Mouse (Mus musculus) hindbrain, postnatal 0 days (tissue): Measurements from ENCODE around the gene Fgfr2. TPM values are rescaled to one million over a fixed set of nuclear protein-coding genes. Genes with fewer than 3 reads are reported as not detected.

Experiments
- ATAC-seq: fragments of 200-750 bp; cut with Nextera tagmentation; 2 replicates; pipeline ENCODE4 v1.8.0; 2017; ENCODE audit warnings: mild to moderate bottlenecking, moderate TSS enrichment, moderate library complexity
- DNase-seq: peaks from one replicate; pipeline ENCODE4 v3.0.0-alpha.2; 2015; ENCODE audit warnings: low spot score
- H3K27ac ChIP-seq: fragments of 300-500 bp; sonication (generic); 2 replicates; pipeline ENCODE4 v1.5.1; 2014; ENCODE audit warnings: mild to moderate bottlenecking
- H3K27me3 ChIP-seq: fragments of 300-500 bp; sonication (generic); 2 replicates; pipeline ENCODE4 v1.6.1; 2014; ENCODE audit warnings: low read length, mixed read lengths; ENCODE audit not compliant: insufficient read depth
- H3K36me3 ChIP-seq: fragments of 300-500 bp; sonication (generic); 2 replicates; pipeline ENCODE4 v1.6.1; 2014; ENCODE audit warnings: low read length, mixed read lengths; ENCODE audit not compliant: insufficient read depth
- H3K4me1 ChIP-seq: fragments of 300-500 bp; sonication (generic); 2 replicates; pipeline ENCODE4 v1.6.1; 2014; ENCODE audit warnings: antibody characterized with exemption, low read length, mixed read lengths; ENCODE audit not compliant: insufficient read depth
- H3K4me2 ChIP-seq: fragments of 300-500 bp; sonication (generic); 2 replicates; pipeline ENCODE4 v1.6.1; 2014; ENCODE audit warnings: low read depth, mild to moderate bottlenecking, low read length, moderate library complexity, mixed read lengths
- H3K4me3 ChIP-seq: fragments of 300-500 bp; sonication (generic); 2 replicates; pipeline ENCODE4 v1.5.1; 2014; ENCODE audit warnings: low read length
- H3K9ac ChIP-seq: fragments of 300-500 bp; sonication (generic); replicated peaks from 2 replicates; pipeline ENCODE4 v1.6.1; 2014; ENCODE audit warnings: mild to moderate bottlenecking, low read length, moderate library complexity, mixed read lengths
- H3K9me3 ChIP-seq: fragments of 300-500 bp; sonication (generic); 2 replicates; pipeline ENCODE4 v1.6.1; 2016; ENCODE audit warnings: low read length, mixed read lengths
- CTCF ChIP-seq: IDR thresholded peaks from 2 replicates; pipeline ENCODE4 v1.5.1; 2016; ENCODE audit warnings: antibody characterized with exemption, control low read depth, low read depth
- WGBS: fragments of 180-500 bp; shearing (Covaris S2); extraction: QIAGEN DNeasy Blood & Tissue Kit; methylation state at CpG from one replicate; pipeline ENCODE4 v1.1.7; 2014; 5-methylcytosine and 5-hydroxymethylcytosine counted together
- polyA plus RNA-seq: library from polyadenylated mRNA; unstranded; fragments of >200 nt; fragmentation: Nextera tagmentation; extraction: Ambion mirVana; gene quantifications from 2 replicates; pipeline ENCODE4 v1.2.1, GENCODE M21; 2015
- total RNA-seq: library from RNA; depleted of rRNA; stranded (reverse); fragments of >200 nt; gene quantifications from 2 replicates; pipeline ENCODE4 v1.2.3, GENCODE M21; 2014

The Fgfr2 gene
- total and polyA plus RNA-seq, 2 experiments from 2014 or later, result 17.3 to 49.0 TPM

DNA sequence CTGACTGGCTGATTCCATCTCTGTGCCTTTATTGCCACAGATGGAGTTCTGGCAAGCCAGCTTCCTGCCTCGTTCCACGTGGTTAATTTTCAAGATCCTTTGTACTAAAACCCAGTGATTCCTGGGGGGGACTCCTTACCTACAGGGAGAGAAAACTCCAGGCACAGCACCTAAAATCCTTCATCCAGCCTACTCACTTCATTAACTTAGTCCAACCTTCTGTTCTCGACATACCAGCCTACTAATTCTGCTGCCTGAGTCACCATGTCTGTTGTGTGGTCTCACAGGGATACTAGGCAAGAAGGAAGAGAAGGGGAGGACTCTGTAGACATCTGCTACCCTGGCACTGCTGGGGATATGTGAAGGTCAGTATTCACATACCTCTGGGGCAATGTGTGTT, 1048.6 kb downstream of the Fgfr2 start:
- Histone ChIP-seq H3K36me3 (no peaks in the 10 kb centered on the region), H3K27ac (no peak overlapping the region), H3K4me2 (no peak overlapping the region), H3K9me3 (no peaks in the 10 kb centered on the region), H3K9ac (no peak overlapping the region), H3K27me3 (no peaks in the 10 kb centered on the region), H3K4me1 (no peaks in the 10 kb centered on the region), H3K4me3 (no peak overlapping the region)
- ATAC-seq (no peak), DNase-seq (no peak)
- WGBS, result 54% methylated on average over 3 of the region's 3 CpGs
- TF ChIP-seq CTCF, result no peak

DNA sequence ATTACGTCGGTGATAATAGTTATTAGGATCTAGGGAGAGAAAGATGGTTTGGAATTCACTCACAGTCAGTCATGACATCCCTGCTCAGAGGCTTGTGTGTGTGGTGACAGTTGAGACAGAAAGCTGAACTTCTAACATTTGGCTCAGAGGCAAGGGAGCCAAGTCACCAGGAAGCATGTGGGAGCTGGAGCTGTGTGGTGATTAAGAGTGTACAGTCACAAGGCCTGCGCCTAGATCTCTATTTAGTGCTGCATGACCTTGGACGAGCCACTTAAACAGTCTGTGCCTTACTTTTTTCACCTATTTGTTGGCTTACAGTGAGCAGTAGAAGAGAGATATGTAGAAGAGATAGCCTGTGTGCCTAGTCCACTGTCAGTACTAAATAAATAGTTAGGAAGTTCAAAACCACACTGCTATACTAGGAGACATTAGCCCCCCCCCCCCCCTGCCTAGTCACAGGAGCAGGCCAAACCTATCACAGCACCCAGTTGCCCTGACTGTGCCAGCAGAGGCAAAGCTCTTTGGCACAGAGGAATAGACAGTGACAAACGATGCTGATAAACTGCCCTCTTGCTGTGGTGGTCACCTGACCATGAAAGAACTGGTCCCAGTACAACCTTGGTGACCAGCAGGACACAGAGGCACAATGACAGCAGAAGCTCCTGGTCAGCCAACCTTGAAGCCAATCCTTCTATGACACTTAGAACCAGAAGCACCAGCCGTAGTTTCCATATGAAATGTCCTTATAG, 1052.1 kb downstream of the Fgfr2 start:
- TF ChIP-seq CTCF, result no peak

DNA sequence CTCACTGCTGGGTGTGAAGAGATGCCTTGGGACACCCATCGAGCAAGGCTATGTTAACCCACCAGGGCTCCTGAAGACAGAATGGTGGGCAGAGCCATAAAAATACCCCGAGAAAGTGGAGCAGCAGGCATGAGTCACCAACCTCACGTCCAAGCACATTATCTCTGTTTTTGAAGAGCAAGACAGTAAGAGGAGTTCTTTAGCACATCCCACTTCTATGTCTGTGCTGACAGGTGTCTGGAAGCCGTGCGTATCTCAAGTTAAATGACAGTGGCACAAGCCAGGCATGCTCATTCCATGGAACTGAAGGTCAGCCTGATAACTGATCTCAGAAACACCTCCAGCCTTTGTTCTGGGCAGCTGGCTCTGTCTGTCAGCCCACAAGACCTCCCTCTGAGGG, 1055.2 kb downstream of the Fgfr2 start:
- H3K9ac ChIP-seq, result no peak overlapping the region
- 87% methylated on average over 5 of the region's 5 CpGs for WGBS
- no peaks in the 10 kb centered on the region for H3K27me3 ChIP-seq
- no peak overlapping the region for H3K4me2 ChIP-seq
- no peak overlapping the region for H3K27ac ChIP-seq
- DNase-seq (no peak), ATAC-seq (no peak)
- H3K4me1 ChIP-seq, result no peaks in the 10 kb centered on the region
- no peaks in the 10 kb centered on the region for H3K36me3 ChIP-seq
- H3K9me3 ChIP-seq, result no peaks in the 10 kb centered on the region
- TF ChIP-seq CTCF, result no peak
- no peak overlapping the region for H3K4me3 ChIP-seq

More for the DNA sequence above, 1052.1 kb downstream of the Fgfr2 start:
- H3K4me2 ChIP-seq, result no peak overlapping the region
- no peaks in the 10 kb centered on the region for H3K36me3 ChIP-seq
- WGBS, result 84% methylated on average over 6 of the region's 6 CpGs
- H3K27me3 ChIP-seq, result no peaks in the 10 kb centered on the region
- DNase-seq (no peak), ATAC-seq (no peak)
- H3K27ac ChIP-seq, result no peak overlapping the region
- no peaks in the 10 kb centered on the region for H3K4me1 ChIP-seq
- no peak overlapping the region for H3K4me3 ChIP-seq
- no peaks in the 10 kb centered on the region for H3K9me3 ChIP-seq
- no peak overlapping the region for H3K9ac ChIP-seq

DNA sequence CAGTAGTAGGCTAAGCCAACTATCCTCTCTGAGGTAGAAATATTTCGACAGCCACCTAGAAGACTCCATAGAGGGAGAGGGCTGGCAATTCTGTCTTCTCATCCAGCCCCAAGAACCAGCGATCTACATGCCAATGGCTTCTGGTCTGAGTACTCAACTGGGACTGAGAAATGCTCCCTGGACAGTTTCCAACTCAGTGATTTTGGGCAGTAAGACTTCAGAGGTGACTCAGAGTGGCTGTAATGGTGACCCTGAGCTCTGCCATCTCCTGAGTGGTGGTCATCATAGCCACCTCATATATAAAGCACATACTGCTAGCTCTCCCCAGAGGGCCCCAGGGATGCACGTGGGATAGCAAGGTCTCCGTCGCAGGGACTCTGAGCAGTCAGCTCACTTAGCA, 1055.6 kb downstream of the Fgfr2 start:
- Histone ChIP-seq H3K27ac (no peak overlapping the region), H3K4me2 (no peak overlapping the region), H3K9ac (no peak overlapping the region), H3K36me3 (no peaks in the 10 kb centered on the region), H3K4me3 (no peak overlapping the region), H3K27me3 (no peaks in the 10 kb centered on the region), H3K4me1 (no peaks in the 10 kb centered on the region), H3K9me3 (no peaks in the 10 kb centered on the region)
- DNase-seq (no peak), ATAC-seq (no peak)
- WGBS, result 83% methylated on average over 5 of the region's 5 CpGs
- no peak for TF ChIP-seq CTCF

DNA sequence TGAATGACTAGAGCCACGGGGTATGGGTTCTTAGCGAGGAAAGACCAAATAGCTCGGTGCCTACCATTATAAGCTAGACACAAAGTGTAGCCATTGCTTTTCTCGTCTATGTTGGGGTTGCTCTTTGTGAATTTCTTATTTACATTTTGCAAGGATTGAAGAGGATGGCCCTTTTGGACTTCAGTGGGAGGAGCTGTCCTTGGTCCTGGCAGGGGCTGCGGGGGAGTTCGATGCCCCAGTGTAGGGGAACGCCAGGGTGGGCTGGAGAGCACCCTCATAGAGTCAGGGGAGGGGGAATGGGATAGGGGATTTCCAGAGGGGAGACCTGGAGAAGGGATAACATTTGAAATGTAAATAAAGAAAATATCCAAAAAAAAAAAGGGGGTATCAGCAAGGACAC, 1063.0 kb downstream of the Fgfr2 start:
- H3K4me3 ChIP-seq, result no peak overlapping the region
- no peak for DNase-seq
- TF ChIP-seq CTCF, result no peak
- H3K4me1 ChIP-seq, result no peaks in the 10 kb centered on the region
- H3K27me3 ChIP-seq, result no peaks in the 10 kb centered on the region
- H3K4me2 ChIP-seq, result no peak overlapping the region
- WGBS, result 88% methylated on average over 7 of the region's 7 CpGs
- no peak for ATAC-seq
- no peaks in the 10 kb centered on the region for H3K36me3 ChIP-seq
- H3K9ac ChIP-seq, result no peak overlapping the region
- no peaks in the 10 kb centered on the region for H3K9me3 ChIP-seq
- no peak overlapping the region for H3K27ac ChIP-seq

DNA sequence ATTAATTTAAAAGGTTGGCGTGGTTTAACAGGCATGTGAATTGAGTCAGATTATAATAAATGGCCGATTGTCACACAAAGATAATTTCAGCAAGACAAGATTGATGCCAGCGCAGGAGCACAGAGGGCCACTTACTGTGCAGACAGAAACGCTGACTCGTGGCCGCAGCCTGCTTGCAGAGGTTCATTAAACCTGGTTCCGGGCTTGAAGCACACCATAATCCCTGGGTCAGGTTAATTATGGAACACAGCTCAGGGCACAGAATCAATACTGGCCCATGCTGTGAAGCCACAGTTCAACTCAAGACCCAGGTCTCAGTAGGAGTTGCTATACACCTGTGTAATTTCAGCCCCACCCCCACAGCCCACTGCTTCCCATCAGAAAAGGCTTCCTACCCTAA, 1066.6 kb downstream of the Fgfr2 start:
- Histone ChIP-seq H3K4me3 (no peak overlapping the region), H3K4me2 (no peak overlapping the region), H3K36me3 (no peaks in the 10 kb centered on the region), H3K27me3 (no peaks in the 10 kb centered on the region), H3K27ac (no peak overlapping the region), H3K9me3 (no peaks in the 10 kb centered on the region), H3K4me1 (no peaks in the 10 kb centered on the region), H3K9ac (no peak overlapping the region)
- ATAC-seq (no peak), DNase-seq (no peak)
- 44% methylated on average over 7 of the region's 7 CpGs for WGBS
- no peak for TF ChIP-seq CTCF

DNA sequence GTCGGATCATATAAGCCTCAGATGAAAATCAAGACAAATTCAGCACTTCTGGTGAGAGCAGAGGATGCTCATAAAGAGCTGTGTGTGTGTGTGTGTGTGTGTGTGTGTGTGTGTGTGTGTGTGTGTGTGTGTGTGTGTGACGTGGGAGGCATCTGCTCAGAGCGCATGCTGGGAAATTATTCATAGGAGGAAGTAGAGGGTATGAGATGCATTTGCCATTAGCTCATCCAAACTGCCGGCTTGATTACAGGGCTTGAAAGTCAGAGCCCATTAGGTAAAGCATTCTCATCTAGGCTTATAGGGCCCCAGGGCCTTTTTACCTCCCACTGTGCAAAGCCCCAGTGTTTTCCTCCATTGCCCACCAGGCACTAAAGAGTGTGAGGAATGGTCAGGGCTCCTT, 1076.5 kb downstream of the Fgfr2 start:
- no peak for ATAC-seq

More for the DNA sequence above, 1076.5 kb downstream of the Fgfr2 start:
- 35% methylated on average over 4 of the region's 4 CpGs for WGBS
- Histone ChIP-seq H3K9ac (no peak overlapping the region), H3K4me3 (no peak overlapping the region), H3K27ac (no peak overlapping the region), H3K27me3 (no peaks in the 10 kb centered on the region), H3K36me3 (no peaks in the 10 kb centered on the region), H3K4me2 (no peak overlapping the region), H3K9me3 (no peaks in the 10 kb centered on the region), H3K4me1 (no peaks in the 10 kb centered on the region)
- TF ChIP-seq CTCF, result no peak
- DNase-seq, result peak; percentile 21
